Mouse (Mus musculus): ENCODE data around the gene Nrm. TPM values are rescaled to one million over a fixed set of nuclear protein-coding genes. Genes with fewer than 3 reads are reported as not detected.
"Not testable (repeated sequence)": the region's sequence is repeated elsewhere in the genome, so short reads cannot be mapped to it uniquely, and the experiment has no call there.

Nrm gene
- polyA plus RNA-seq, 1 experiment from 2014 or later, result 38.7 TPM

GRCm38 (mm10) chr17:35835424-35836140, 25.5 kb upstream of the Nrm start:
- H3K4me1 ChIP-seq (replicated peaks), result peaks cover 40% of the 10 kb centered on the region

DNA sequence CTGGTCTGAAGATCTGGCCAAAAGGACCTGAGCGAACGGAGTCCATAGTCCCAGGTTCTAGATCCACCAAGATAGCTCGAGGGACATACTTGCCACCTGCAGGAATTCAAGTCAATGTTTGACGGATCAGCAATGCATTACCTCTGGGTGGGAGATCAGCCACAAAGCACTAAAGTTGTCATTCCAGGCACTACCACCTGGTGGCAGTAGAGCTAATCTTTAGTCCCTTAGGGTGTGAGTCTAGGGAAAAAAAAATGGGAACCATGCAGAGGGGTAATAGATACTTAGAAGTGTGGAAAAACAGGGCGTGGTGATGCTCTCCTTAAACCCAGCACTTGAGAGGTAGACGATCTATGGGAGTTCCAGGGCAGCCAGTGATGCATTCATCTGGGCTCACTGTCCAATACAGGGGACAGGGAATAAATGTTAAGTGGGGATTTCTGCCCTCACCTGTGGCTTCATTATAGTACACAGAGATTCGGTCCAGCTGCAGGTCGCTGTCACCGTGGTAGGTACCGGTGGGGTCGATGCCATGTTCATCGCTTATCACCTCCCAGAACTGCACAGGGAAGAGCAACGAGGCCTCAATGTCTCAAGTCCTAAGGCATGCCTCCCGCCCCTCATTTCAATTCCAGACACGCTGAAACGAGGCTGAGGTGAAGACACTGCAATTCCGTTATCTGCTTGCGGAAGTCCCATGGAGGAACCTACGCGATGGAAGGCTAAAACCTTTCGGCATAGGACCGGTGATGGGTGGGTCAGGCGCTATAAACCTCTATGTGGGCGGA, 24.7 kb upstream of the Nrm start:
- peak overlapping the region; percentile 68 for H3K4me3 ChIP-seq
- peak overlapping the region; percentile 77 for H3K4me2 ChIP-seq
- peaks cover 40% of the 10 kb centered on the region for H3K4me1 ChIP-seq (replicated peaks)
- WGBS, result 6% methylated on average over 24 of the region's 24 CpGs
- peaks cover 46% of the 10 kb centered on the region for H3K36me3 ChIP-seq
- H3K9me3 ChIP-seq (replicated peaks), result no peaks in the 10 kb centered on the region
- no peaks in the 10 kb centered on the region for H3K27me3 ChIP-seq
- H3K27ac ChIP-seq, result peak overlapping the region; percentile 96
- H3K9ac ChIP-seq, result peak overlapping the region; percentile 85
- ATAC-seq (replicated peaks; ENCODE audit: insufficient number of reproducible peaks, insufficient read depth, low FRiP score, low read depth), result no peak

More at GRCm38 (mm10) chr17:35835424-35836140, 25.5 kb upstream of the Nrm start:
- no peaks in the 10 kb centered on the region for H3K27me3 ChIP-seq
- H3K4me2 ChIP-seq, result peak overlapping the region; percentile 77
- peak overlapping the region; percentile 68 for H3K4me3 ChIP-seq
- 70% methylated on average over 26 of the region's 26 CpGs for WGBS
- peak overlapping the region; percentile 96; the same call in 1 of the 2 replicates for H3K27ac ChIP-seq
- no peak for ATAC-seq (replicated peaks; ENCODE audit: insufficient number of reproducible peaks, insufficient read depth, low FRiP score, low read depth)
- no peaks in the 10 kb centered on the region for H3K9me3 ChIP-seq (replicated peaks)
- peaks cover 53% of the 10 kb centered on the region for H3K36me3 ChIP-seq
- H3K9ac ChIP-seq, result peak overlapping the region; percentile 85

- peaks cover 41% of the 10 kb centered on the region for H3K36me3 ChIP-seq
- H3K9me3 ChIP-seq (replicated peaks), result no peaks in the 10 kb centered on the region
- peak overlapping the region; percentile 96 for H3K27ac ChIP-seq
- under 1% methylated on average over 25 of the region's 25 CpGs for WGBS
- H3K4me1 ChIP-seq (replicated peaks), result peaks cover 42% of the 10 kb centered on the region
- H3K9ac ChIP-seq, result peak overlapping the region; percentile 85
- peak overlapping the region; percentile 77 for H3K4me2 ChIP-seq
- H3K4me3 ChIP-seq, result peak overlapping the region; percentile 68
- no peaks in the 10 kb centered on the region for H3K27me3 ChIP-seq
- peak; percentile 48 for ATAC-seq (replicated peaks; ENCODE audit: insufficient number of reproducible peaks, insufficient read depth, low FRiP score, low read depth)
Observed at GRCm38 (mm10) chr17:35836991-35837422, 24.1 kb upstream of the Nrm start.

DNA sequence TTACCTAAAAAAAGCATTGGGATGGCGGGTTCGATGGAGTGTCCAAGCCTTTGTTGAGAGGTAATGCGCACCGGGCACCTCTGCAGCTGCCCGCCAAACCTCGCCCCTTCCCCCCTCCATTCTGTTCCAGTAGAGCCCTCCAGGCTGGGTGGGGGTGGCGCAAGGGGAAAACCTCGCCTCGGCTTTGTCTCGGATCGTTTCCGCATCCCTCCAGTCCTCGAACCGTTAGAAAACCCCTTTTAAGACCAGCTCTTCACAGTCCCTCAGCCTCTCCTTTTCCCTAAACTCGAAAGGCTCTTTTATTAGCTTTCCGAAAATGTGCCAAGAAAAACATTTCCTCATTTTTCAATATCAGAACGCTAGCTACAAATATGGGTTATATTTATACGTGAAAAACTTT, 23.6 kb upstream of the Nrm start:
- Histone ChIP-seq H3K9me3 (replicated peaks) (no peaks in the 10 kb centered on the region), H3K36me3 (peaks cover 36% of the 10 kb centered on the region), H3K27me3 (no peaks in the 10 kb centered on the region), H3K4me1 (replicated peaks) (peaks cover 46% of the 10 kb centered on the region), H3K4me2 (peak overlapping the region; percentile 77), H3K27ac (peak overlapping the region; percentile 96), H3K4me3 (peak overlapping the region; percentile 68), H3K9ac (peak overlapping the region; percentile 85)
- ATAC-seq (replicated peaks; ENCODE audit: insufficient number of reproducible peaks, insufficient read depth, low FRiP score, low read depth), result 0 out of 2 replicates have a peak, but pooled peaks have one; percentile 10
- under 1% methylated on average over 18 of the region's 18 CpGs for WGBS

GRCm38 (mm10) chr17:35838122-35838544, 23.0 kb upstream of the Nrm start, which contains the start of gene Tubb5:
TSS of gene Tubb5 (minus strand) at chr17:35838306.
- Histone ChIP-seq H3K9me3 (replicated peaks) (no peaks in the 10 kb centered on the region), H3K4me3 (peak within 1 kb of the TSS; percentile 68), H3K36me3 (peaks cover 30% of the 10 kb centered on the region), H3K4me2 (peak within 1 kb of the TSS; percentile 77), H3K9ac (peak within 1 kb of the TSS; percentile 85), H3K27ac (peak within 1 kb of the TSS; percentile 96), H3K4me1 (replicated peaks) (peaks cover 47% of the 10 kb centered on the region), H3K27me3 (no peaks in the 10 kb centered on the region)
- under 1% methylated on average over 29 of the region's 29 CpGs for WGBS
- peak; percentile 74 for ATAC-seq (replicated peaks; ENCODE audit: insufficient number of reproducible peaks, insufficient read depth, low FRiP score, low read depth)

GRCm38 (mm10) chr17:35838570-35838969, 22.5 kb upstream of the Nrm start:
- H3K4me3 ChIP-seq, result peak overlapping the region; percentile 68
- peak overlapping the region; percentile 77 for H3K4me2 ChIP-seq
- no peaks in the 10 kb centered on the region for H3K9me3 ChIP-seq (replicated peaks)
- H3K27ac ChIP-seq, result peak overlapping the region; percentile 91
- H3K36me3 ChIP-seq, result peaks cover 26% of the 10 kb centered on the region
- peaks cover 43% of the 10 kb centered on the region for H3K4me1 ChIP-seq (replicated peaks)
- no peak for ATAC-seq (replicated peaks; ENCODE audit: insufficient number of reproducible peaks, insufficient read depth, low FRiP score, low read depth)
- peak overlapping the region; percentile 46 for H3K9ac ChIP-seq
- no peaks in the 10 kb centered on the region for H3K27me3 ChIP-seq
- 2% methylated on average over 5 of the region's 5 CpGs for WGBS

GRCm38 (mm10) chr17:35839002-35839401, 22.1 kb upstream of the Nrm start:
- Histone ChIP-seq H3K4me2 (peak overlapping the region; percentile 77), H3K27ac (peak overlapping the region; percentile 91), H3K4me1 (replicated peaks) (peaks cover 39% of the 10 kb centered on the region), H3K36me3 (peaks cover 21% of the 10 kb centered on the region), H3K4me3 (peak overlapping the region; percentile 68), H3K9ac (peak overlapping the region; percentile 46; the same call in 1 of the 2 replicates)
- 45% methylated on average over 3 of the region's 3 CpGs for WGBS
- H3K27me3 ChIP-seq; H3K9me3 ChIP-seq (replicated peaks); ATAC-seq (replicated peaks; ENCODE audit: insufficient number of reproducible peaks, insufficient read depth, low FRiP score, low read depth): not testable (repeated sequence)

DNA sequence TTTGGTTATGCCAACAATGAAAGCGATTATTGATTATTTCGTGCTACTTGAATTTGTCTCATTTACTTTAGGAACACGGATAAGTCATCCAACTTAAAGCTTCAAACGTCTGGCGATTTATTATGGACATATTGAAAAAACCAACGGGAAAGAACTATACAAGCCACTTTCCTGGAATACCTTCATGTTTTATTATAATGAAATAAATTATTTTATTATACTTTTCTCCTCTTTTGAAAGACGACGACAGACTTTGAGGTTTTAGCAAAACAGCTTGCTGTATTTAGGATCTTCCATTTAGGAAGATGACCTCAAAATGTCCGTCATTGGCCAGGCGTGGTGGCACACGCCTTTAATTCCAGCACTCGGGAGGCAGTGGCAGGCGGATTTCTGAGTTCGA, 20.6 kb upstream of the Nrm start:
- no peak for ATAC-seq (replicated peaks; ENCODE audit: insufficient number of reproducible peaks, insufficient read depth, low FRiP score, low read depth)
- H3K9ac ChIP-seq, result peak overlapping the region; percentile 32; the same call in 1 of the 2 replicates
- 53% methylated on average over 14 of the region's 14 CpGs for WGBS

DNA sequence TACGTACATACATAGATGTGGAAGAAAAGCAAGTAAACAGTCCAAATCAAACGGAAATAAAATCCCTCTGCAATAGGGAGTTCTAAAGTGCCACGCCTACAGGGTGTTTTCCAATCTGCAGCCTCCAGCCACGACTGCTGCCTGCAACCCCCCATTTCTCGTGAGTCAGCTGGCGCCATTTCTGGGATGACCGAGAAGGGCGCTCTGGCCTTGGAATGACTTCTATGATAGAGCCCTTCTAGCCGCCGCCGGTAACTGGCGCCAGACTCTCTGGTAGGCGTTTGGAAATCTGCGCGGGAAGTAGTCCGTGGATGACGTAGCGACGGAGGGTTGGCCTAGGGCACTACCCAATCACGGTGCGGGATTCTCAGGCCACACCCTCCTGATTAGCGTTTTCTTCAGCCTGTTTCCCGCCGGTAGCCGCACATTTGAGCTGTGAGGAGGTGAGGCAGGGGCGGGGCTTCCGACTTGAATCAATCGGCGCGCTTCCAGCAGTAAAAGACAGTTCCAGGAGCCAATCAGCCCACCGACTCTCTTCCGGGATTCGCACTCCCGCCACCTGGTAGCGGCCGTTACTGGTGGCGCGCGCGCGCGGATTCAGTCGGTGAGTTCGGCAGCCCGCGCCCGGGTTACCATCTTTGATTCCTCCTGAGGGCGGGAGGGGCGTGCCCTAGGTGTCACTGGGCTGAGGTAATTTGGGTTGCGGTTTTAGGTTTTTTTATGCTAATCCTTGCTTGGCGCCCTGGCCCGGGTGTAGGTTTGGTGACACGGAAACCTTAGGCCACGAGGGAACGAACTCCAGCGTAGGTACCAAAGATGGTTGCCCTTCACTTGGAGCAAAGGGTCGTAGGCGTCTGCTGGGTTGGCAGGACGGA, 19.8 kb upstream of the Nrm start, which contains the start of gene Mdc1:
Mdc1 (plus strand) TSS at position 440 of the 875 bp plus-strand sequence.
- Histone ChIP-seq H3K27me3 (no peaks in the 10 kb centered on the region), H3K9me3 (replicated peaks) (no peaks in the 10 kb centered on the region), H3K4me3 (peak within 1 kb of the TSS; percentile 62), H3K27ac (peak within 1 kb of the TSS; percentile 79), H3K4me2 (peak within 1 kb of the TSS; percentile 66), H3K36me3 (peaks cover 17% of the 10 kb centered on the region), H3K9ac (peak within 1 kb of the TSS; percentile 61), H3K4me1 (replicated peaks) (peaks cover 19% of the 10 kb centered on the region)
- peak; percentile 93 for ATAC-seq (replicated peaks; ENCODE audit: insufficient number of reproducible peaks, insufficient read depth, low FRiP score, low read depth)
- under 1% methylated on average over 59 of the region's 59 CpGs for WGBS

More for the DNA sequence above, 20.6 kb upstream of the Nrm start:
- Histone ChIP-seq H3K4me3 (peak overlapping the region; percentile 62), H3K27ac (peak overlapping the region; percentile 76), H3K9me3 (replicated peaks) (no peaks in the 10 kb centered on the region), H3K36me3 (peaks cover 16% of the 10 kb centered on the region), H3K4me1 (replicated peaks) (peaks cover 25% of the 10 kb centered on the region), H3K27me3 (no peaks in the 10 kb centered on the region), H3K4me2 (peak overlapping the region; percentile 56)

GRCm38 (mm10) chr17:35842006-35842405, 19.1 kb upstream of the Nrm start:
- Histone ChIP-seq H3K27me3 (no peaks in the 10 kb centered on the region), H3K4me3 (peak overlapping the region; percentile 62), H3K4me1 (replicated peaks) (peaks cover 19% of the 10 kb centered on the region), H3K27ac (peak overlapping the region; percentile 79), H3K9ac (peak overlapping the region; percentile 61), H3K4me2 (peak overlapping the region; percentile 66), H3K9me3 (replicated peaks) (no peaks in the 10 kb centered on the region), H3K36me3 (peaks cover 22% of the 10 kb centered on the region)
- no peak for ATAC-seq (replicated peaks; ENCODE audit: insufficient number of reproducible peaks, insufficient read depth, low FRiP score, low read depth)
- WGBS, result 18% methylated on average over 11 of the region's 11 CpGs

Data from heart, embryonic 15.5 days (tissue).